Mouse (Mus musculus): Measurements from ENCODE around the gene C1ql3.

Gene C1ql3

GRCm38 (mm10) chr2:13011472-13011871, at the start of gene C1ql3:
Gene C1ql3, minus strand, starts transcription at chr2:13011806.
- no peak for DNase-seq (ENCODE audit: low read depth, low spot score)

- DNase-seq (ENCODE audit: low read depth, low spot score), result no peak
These were observed 49.0 kb upstream of the C1ql3 start for GRCm38 (mm10) chr2:13060426-13061170.

GRCm38 (mm10) chr2:13048649-13049048, 37.0 kb upstream of the C1ql3 start:
- DNase-seq (ENCODE audit: low read depth, low spot score), result no peak

GRCm38 (mm10) chr2:13044555-13044954, 32.9 kb upstream of the C1ql3 start:
- DNase-seq (ENCODE audit: low read depth, low spot score), result no peak

GRCm38 (mm10) chr2:13039785-13040184, 28.2 kb upstream of the C1ql3 start:
- peak; percentile 1 for DNase-seq (ENCODE audit: low read depth, low spot score)

GRCm38 (mm10) chr2:13038772-13039171, 27.2 kb upstream of the C1ql3 start:
- no peak for DNase-seq (ENCODE audit: low read depth, low spot score)

GRCm38 (mm10) chr2:13018861-13019260, 7.3 kb upstream of the C1ql3 start:
- no peak for DNase-seq (ENCODE audit: low read depth, low spot score)

GRCm38 (mm10) chr2:13018382-13018781, 6.8 kb upstream of the C1ql3 start:
- DNase-seq (ENCODE audit: low read depth, low spot score), result no peak

GRCm38 (mm10) chr2:13011973-13012372, 367 bp upstream of the C1ql3 start:
- DNase-seq (ENCODE audit: low read depth, low spot score), result no peak

GRCm38 (mm10) chr2:13010460-13011341, 905 bp downstream of the C1ql3 start:
- DNase-seq (ENCODE audit: low read depth, low spot score), result no peak

- DNase-seq (ENCODE audit: low read depth, low spot score), result no peak
These were observed 1.6 kb downstream of the C1ql3 start for GRCm38 (mm10) chr2:13010030-13010459.

- no peak for DNase-seq (ENCODE audit: low read depth, low spot score)
These were observed 2.2 kb downstream of the C1ql3 start for GRCm38 (mm10) chr2:13009261-13009972.

GRCm38 (mm10) chr2:13008433-13008832, 3.2 kb downstream of the C1ql3 start:
- no peak for DNase-seq (ENCODE audit: low read depth, low spot score)

GRCm38 (mm10) chr2:13000026-13000425, 11.6 kb downstream of the C1ql3 start:
- no peak for DNase-seq (ENCODE audit: low read depth, low spot score)

GRCm38 (mm10) chr2:12984901-12985732, 26.5 kb downstream of the C1ql3 start:
- no peak for DNase-seq (ENCODE audit: low read depth, low spot score)

GRCm38 (mm10) chr2:12978771-12979170, 32.8 kb downstream of the C1ql3 start:
- DNase-seq (ENCODE audit: low read depth, low spot score), result no peak

- no peak for DNase-seq (ENCODE audit: low read depth, low spot score)
These were observed 34.2 kb downstream of the C1ql3 start for GRCm38 (mm10) chr2:12977367-12977766.

GRCm38 (mm10) chr2:12973752-12974151, 37.9 kb downstream of the C1ql3 start:
- DNase-seq (ENCODE audit: low read depth, low spot score), result no peak

- DNase-seq (ENCODE audit: low read depth, low spot score), result no peak
These were observed 41.4 kb downstream of the C1ql3 start for GRCm38 (mm10) chr2:12970049-12970724.

- no peak for DNase-seq (ENCODE audit: low read depth, low spot score)
These were observed 54.7 kb downstream of the C1ql3 start for GRCm38 (mm10) chr2:12956703-12957424.
